Mouse (Mus musculus) liver (tissue): ENCODE measurements around the gene D430041D05Rik.

ENCODE experiments used
- DNase-seq: peaks from one replicate; pipeline ENCODE4 v3.0.0-alpha.2; 2020; ENCODE audit warnings: mixed read lengths

D430041D05Rik gene

GRCm38 (mm10) chr2:104256585-104256984 lies 154.2 kb downstream of the D430041D05Rik start:
- DNase-seq, result no peak

GRCm38 (mm10) chr2:104254944-104255343 lies 155.9 kb downstream of the D430041D05Rik start:
- no peak for DNase-seq

- no peak for DNase-seq
Measured at GRCm38 (mm10) chr2:104253341-104253740, 157.5 kb downstream of the D430041D05Rik start.

- no peak for DNase-seq
Measured at GRCm38 (mm10) chr2:104251647-104252046, 159.2 kb downstream of the D430041D05Rik start.

- no peak for DNase-seq
Measured at GRCm38 (mm10) chr2:104249856-104250255, 161.0 kb downstream of the D430041D05Rik start.

GRCm38 (mm10) chr2:104246851-104247250 lies 164.0 kb downstream of the D430041D05Rik start:
- no peak for DNase-seq

- no peak for DNase-seq
Measured at GRCm38 (mm10) chr2:104242055-104242454, 168.8 kb downstream of the D430041D05Rik start.

GRCm38 (mm10) chr2:104237141-104237540 lies 173.7 kb downstream of the D430041D05Rik start:
- no peak for DNase-seq

- no peak for DNase-seq
Measured at GRCm38 (mm10) chr2:104230444-104230843, 180.4 kb downstream of the D430041D05Rik start.

GRCm38 (mm10) chr2:104226057-104226456 lies 184.8 kb downstream of the D430041D05Rik start:
- no peak for DNase-seq

- DNase-seq, result no peak
Measured at GRCm38 (mm10) chr2:104219733-104220391, 191.0 kb downstream of the D430041D05Rik start.

- no peak for DNase-seq
Measured at GRCm38 (mm10) chr2:104218588-104219065, 192.2 kb downstream of the D430041D05Rik start.

- DNase-seq, result no peak
Measured at GRCm38 (mm10) chr2:104218114-104218513, 192.7 kb downstream of the D430041D05Rik start.

- no peak for DNase-seq
Measured at GRCm38 (mm10) chr2:104209408-104209807, 201.4 kb downstream of the D430041D05Rik start.

- no peak for DNase-seq
Measured at GRCm38 (mm10) chr2:104208415-104208814, 202.4 kb downstream of the D430041D05Rik start.

GRCm38 (mm10) chr2:104207948-104208347 lies 202.9 kb downstream of the D430041D05Rik start:
- DNase-seq, result no peak

GRCm38 (mm10) chr2:104205623-104206022 lies 205.2 kb downstream of the D430041D05Rik start:
- no peak for DNase-seq

GRCm38 (mm10) chr2:104200211-104200610 lies 210.6 kb downstream of the D430041D05Rik start:
- DNase-seq, result no peak

GRCm38 (mm10) chr2:104198186-104198585 lies 212.6 kb downstream of the D430041D05Rik start:
- no peak for DNase-seq

- peak; percentile 31 for DNase-seq
Measured at GRCm38 (mm10) chr2:104197281-104197680, 213.5 kb downstream of the D430041D05Rik start.

- no peak for DNase-seq
Measured at GRCm38 (mm10) chr2:104192401-104193141, 218.2 kb downstream of the D430041D05Rik start.

- no peak for DNase-seq
Measured at GRCm38 (mm10) chr2:104191723-104192122, 219.1 kb downstream of the D430041D05Rik start.

GRCm38 (mm10) chr2:104188859-104189258 lies 222.0 kb downstream of the D430041D05Rik start:
- DNase-seq, result no peak

- no peak for DNase-seq
Measured at GRCm38 (mm10) chr2:104187073-104187472, 223.7 kb downstream of the D430041D05Rik start.
